Mouse (Mus musculus) effector memory CD4-positive, alpha-beta T cell, adult 5 months (primary cell): Measurements from ENCODE around the gene Gm49601. TPM values are rescaled to one million over a fixed set of nuclear protein-coding genes. Genes with fewer than 3 reads are reported as not detected.

Experiments used
- polyA plus RNA-seq: library from polyadenylated mRNA; unstranded; fragments of 100-300 nt; shearing (Covaris generic); gene quantifications from one replicate; pipeline ENCODE4 v1.2.1, GENCODE M21; 2017

Gm49601 gene
- 0.89 TPM for polyA plus RNA-seq

GRCm38 (mm10) chr16:18626376-18626878 lies at the start of gene Gm49601:
Gene Gm49601, minus strand, starts transcription at chr16:18626427.

GRCm38 (mm10) chr16:18629390-18630231 lies 3.4 kb upstream of the Gm49601 start, which contains the start of gene Sept5:
Gene Sept5, minus strand, starts transcription at chr16:18629954.

GRCm38 (mm10) chr16:18622019-18622418 lies 4.2 kb downstream of the Gm49601 start, which contains the start of gene Gp1bb:
Gene Gp1bb, minus strand, starts transcription at chr16:18622403.

GRCm38 (mm10) chr16:18589804-18590790 lies 36.1 kb downstream of the Gm49601 start, which contains the start of gene Tbx1:
Gene Tbx1, minus strand, starts transcription at chr16:18590671.

Other genes with a start within 250 kb of the Gm49601 start
- gene Txnrd2, start 200.0 kb downstream of the Gm49601 start, polyA plus RNA-seq, result 24.8 TPM
- 19.1 TPM for gene Comt, start 199.6 kb downstream of the Gm49601 start, polyA plus RNA-seq
- 6.7 TPM for gene Gnb1l, start 127.7 kb downstream of the Gm49601 start, polyA plus RNA-seq
- gene Rtl10, start 127.5 kb downstream of the Gm49601 start, polyA plus RNA-seq, result not detected
- gene Tbx1, start 35.8 kb downstream of the Gm49601 start, polyA plus RNA-seq, result not detected
- gene Gp1bb, start 4.0 kb downstream of the Gm49601 start, polyA plus RNA-seq, result not detected
- gene Sept5, start 3.5 kb upstream of the Gm49601 start, polyA plus RNA-seq, result 0.46 TPM
- not detected for gene Cldn5, start 150.4 kb upstream of the Gm49601 start, polyA plus RNA-seq
- 110 TPM for gene Ufd1, start 185.4 kb upstream of the Gm49601 start, polyA plus RNA-seq
- gene Cdc45, start 185.6 kb upstream of the Gm49601 start, polyA plus RNA-seq, result 2.9 TPM
- gene 2510002D24Rik, start 210.2 kb upstream of the Gm49601 start, polyA plus RNA-seq, result 62.3 TPM
- gene Gm28539, start 210.2 kb upstream of the Gm49601 start, polyA plus RNA-seq, result 1.4 TPM